10 mouse cellular contexts compared by ENCODE assay signal in genomic region chr6:113911094-113911493, GRCm38 (mm10).
DNase-seq lines count a peak whose midpoint lies in the region; ATAC-seq and TF ChIP-seq lines count a peak whose summit lies in the region.
"Had no signal": no experiment of that assay in that cellular context is flagged by ENCODE, and none has a peak within 500 bp of the region (broad histone marks: within the 10 kb centered on the region; RNA-seq: fewer than 3 reads in every experiment).

No protein-coding gene starts in this region.

- H3K27ac ChIP-seq in heart, adult 2 months: no peak overlapping the region
- H3K27ac ChIP-seq in midbrain, embryonic 11.5 days (ENCODE audit: low read depth, low read length): no peak overlapping the region
- H3K27ac ChIP-seq in midbrain, embryonic 14.5 days (replicated peaks; ENCODE audit: low read depth, low read length): no peak overlapping the region
- H3K27ac ChIP-seq: heart, embryonic 13.5 days had no signal

- peak; percentile 22 for TF ChIP-seq CTCF in heart, adult 2 months (IDR thresholded peaks at IDR 0.05)

- WGBS in heart, adult 2 months: 78% methylated on average over 16 of the region's 16 CpGs
- 77% methylated on average over 16 of the region's 16 CpGs for WGBS in midbrain, embryonic 11.5 days
- 76% methylated on average over 16 of the region's 16 CpGs for WGBS in midbrain, embryonic 14.5 days

- no peak overlapping the region for H3K4me2 ChIP-seq in midbrain, embryonic 11.5 days
- no peak overlapping the region for H3K4me2 ChIP-seq in midbrain, embryonic 14.5 days (ENCODE audit: low read length)
- H3K4me2 ChIP-seq: heart, embryonic 13.5 days had no signal

- no peak for DNase-seq in heart, adult 2 months
- DNase-seq in heart, postnatal 10 days: no peak
- DNase-seq in midbrain, embryonic 11.5 days (ENCODE audit: low spot score, missing footprints): peak; percentile 87
- no peak for DNase-seq in midbrain, embryonic 14.5 days
- DNase-seq in NIH3T3 (ENCODE audit: low read depth): peak; percentile 15
- DNase-seq in retina, embryonic 14.5 days (ENCODE audit: low spot score): peak; percentile 41
- no peak for DNase-seq in layer of hippocampus, adult 11-12 months (ENCODE audit: low spot score)
- DNase-seq in adrenal gland, adult 18-20 months (ENCODE audit: low spot score in 2 of 2): no peak
- DNase-seq: kidney, adult 11 months had no signal

- no peaks in the 10 kb centered on the region for H3K9me3 ChIP-seq in midbrain, embryonic 11.5 days (ENCODE audit: control insufficient read depth, low read length)
- H3K9me3 ChIP-seq in midbrain, embryonic 14.5 days (ENCODE audit: control insufficient read depth, low read length): no peaks in the 10 kb centered on the region
- H3K9me3 ChIP-seq: heart, embryonic 13.5 days had no signal

- no peaks in the 10 kb centered on the region for H3K79me2 ChIP-seq in heart, adult 2 months (replicated peaks; ENCODE audit: control insufficient read depth, insufficient read depth, low read length)

- TF ChIP-seq EP300 in heart, adult 2 months (IDR thresholded peaks at IDR 0.05; ENCODE audit: insufficient read depth, low read depth, low read length): no peak

- H3K9ac ChIP-seq in heart, adult 2 months (ENCODE audit: low read depth, low read length): no peak overlapping the region
- no peak overlapping the region for H3K9ac ChIP-seq in midbrain, embryonic 11.5 days (ENCODE audit: low read length)
- H3K9ac ChIP-seq in midbrain, embryonic 14.5 days (replicated peaks; ENCODE audit: low read length): no peak overlapping the region
- H3K9ac ChIP-seq: heart, embryonic 13.5 days had no signal

- H3K4me3 ChIP-seq in heart, adult 2 months: no peak overlapping the region
- H3K4me3 ChIP-seq in midbrain, embryonic 11.5 days (ENCODE audit: low read depth, low read length): no peak overlapping the region
- H3K4me3 ChIP-seq in midbrain, embryonic 14.5 days (replicated peaks; ENCODE audit: low read depth, low read length): no peak overlapping the region
- H3K4me3 ChIP-seq: heart, embryonic 13.5 days had no signal

- TF ChIP-seq POLR2A in heart, adult 2 months (IDR thresholded peaks at IDR 0.05; ENCODE audit: insufficient read depth, low read depth, low read length): no peak

- H3K36me3 ChIP-seq in heart, adult 2 months (ENCODE audit: control insufficient read depth, insufficient read depth, low read length): no peaks in the 10 kb centered on the region
- no peaks in the 10 kb centered on the region for H3K36me3 ChIP-seq in midbrain, embryonic 11.5 days (ENCODE audit: control insufficient read depth, insufficient read depth, low read length)
- H3K36me3 ChIP-seq in midbrain, embryonic 14.5 days (ENCODE audit: control insufficient read depth, insufficient read depth, low read length): no peaks in the 10 kb centered on the region
- H3K36me3 ChIP-seq: heart, embryonic 13.5 days had no signal

- H3K4me1 ChIP-seq in heart, adult 2 months (ENCODE audit: control insufficient read depth, insufficient read depth, low read length): no peaks in the 10 kb centered on the region
- H3K4me1 ChIP-seq in midbrain, embryonic 11.5 days (ENCODE audit: control insufficient read depth, insufficient read depth, low read length): no peaks in the 10 kb centered on the region
- no peaks in the 10 kb centered on the region for H3K4me1 ChIP-seq in midbrain, embryonic 14.5 days (ENCODE audit: control insufficient read depth, insufficient read depth, low read length)
- H3K4me1 ChIP-seq: heart, embryonic 13.5 days had no signal

- intact Hi-C loops in heart, adult 2 months (cut with DNase I): no loop called here
- intact Hi-C loops in heart, postnatal 10 days (cut with DNase I): no loop called here

- H3K27me3 ChIP-seq in heart, adult 2 months (ENCODE audit: control insufficient read depth, insufficient read depth, low read length): no peaks in the 10 kb centered on the region
- no peaks in the 10 kb centered on the region for H3K27me3 ChIP-seq in midbrain, embryonic 11.5 days (ENCODE audit: control insufficient read depth, insufficient read depth, low read length)
- no peaks in the 10 kb centered on the region for H3K27me3 ChIP-seq in midbrain, embryonic 14.5 days (ENCODE audit: control insufficient read depth, insufficient read depth, low read length)

- no peak for ATAC-seq in midbrain, embryonic 11.5 days (ENCODE audit: low FRiP score)
- ATAC-seq in midbrain, embryonic 14.5 days (ENCODE audit: low FRiP score, low TSS enrichment): no peak

Comparison
In these comparisons a context has a peak if more than half of its experiments do, and no peak if none do; other contexts are left out.
1. DNase-seq: peak in midbrain, embryonic 11.5 days (single experiment), NIH3T3 (single experiment) and retina, embryonic 14.5 days (single experiment); none in heart, adult 2 months (0 of 2), heart, postnatal 10 days (0 of 2), midbrain, embryonic 14.5 days (single experiment), layer of hippocampus, adult 11-12 months (single experiment) and adrenal gland, adult 18-20 months (0 of 2).